Mouse (Mus musculus): ENCODE measurements at regions not wholly inside any gene's neighbourhood (a gene's known extent, or its start where the extent isn't known, plus 50 kb on each side); places are given as distances from the start of the nearest gene placed in this dataset.

GRCm38 (mm10) chr8:8562268-8562667 is 98.8 kb downstream of the Efnb2 start:
- in situ Hi-C loops (cut with MboI; ENCODE audit: low pct_unique_long_range_greater_than_20kb in 1 of 2, low sequenced_read_pairs in 2 of 2, unreplicated experiment in 1 of 2), result no loop called here

DNA sequence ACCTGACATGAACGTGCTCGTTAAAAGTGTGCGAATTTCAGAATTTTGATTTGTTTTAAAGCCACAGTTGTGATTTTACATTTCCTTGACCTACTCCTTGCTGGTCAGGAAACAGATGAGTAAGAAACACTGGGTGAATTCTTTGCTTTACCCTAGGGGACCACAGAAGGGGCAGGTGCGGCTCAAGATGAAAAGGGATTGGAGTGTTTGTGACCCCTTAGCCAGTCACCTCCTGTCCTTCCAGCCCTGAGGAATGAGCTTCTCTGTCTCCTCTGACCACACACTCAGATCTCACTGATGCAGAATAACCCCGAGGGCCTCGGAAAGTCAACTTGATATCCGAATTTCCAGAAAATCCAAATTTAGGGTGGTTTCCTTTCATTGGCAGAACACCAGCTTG is 103.0 kb downstream of the Efnb2 start:
- in situ Hi-C loops (cut with MboI; ENCODE audit: low pct_unique_long_range_greater_than_20kb in 1 of 2, low sequenced_read_pairs in 2 of 2, unreplicated experiment in 1 of 2), result no loop called here

GRCm38 (mm10) chr8:8556152-8556551 is 104.9 kb downstream of the Efnb2 start:
- in situ Hi-C loops (cut with MboI; ENCODE audit: low pct_unique_long_range_greater_than_20kb in 1 of 2, low sequenced_read_pairs in 2 of 2, unreplicated experiment in 1 of 2), result no loop called here

GRCm38 (mm10) chr8:8554691-8555090 is 106.4 kb downstream of the Efnb2 start:
- in situ Hi-C loops (cut with MboI; ENCODE audit: low pct_unique_long_range_greater_than_20kb in 1 of 2, low sequenced_read_pairs in 2 of 2, unreplicated experiment in 1 of 2), result no loop called here

DNA sequence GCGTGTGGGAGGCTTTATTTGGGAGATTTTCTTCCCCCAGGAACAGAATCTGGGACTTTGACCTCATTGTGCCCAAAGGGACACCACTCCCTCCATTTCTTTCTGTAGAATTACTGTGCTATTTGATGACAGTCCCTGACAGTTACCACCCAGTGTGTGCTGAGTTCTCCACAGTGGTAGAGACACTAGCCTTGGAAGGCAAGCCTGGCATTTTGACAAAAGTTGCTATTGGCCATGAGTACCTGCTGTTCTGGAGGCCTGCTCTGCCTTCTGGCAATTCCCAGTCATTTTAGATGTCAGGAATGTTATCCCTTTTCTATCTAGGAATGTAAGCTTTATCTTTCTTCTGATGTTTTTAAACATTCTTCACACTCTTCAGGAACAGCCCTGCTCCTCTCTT is 108.3 kb downstream of the Efnb2 start:
- in situ Hi-C loops (cut with MboI; ENCODE audit: low pct_unique_long_range_greater_than_20kb in 1 of 2, low sequenced_read_pairs in 2 of 2, unreplicated experiment in 1 of 2), result no loop called here

- in situ Hi-C loops (cut with MboI; ENCODE audit: low pct_unique_long_range_greater_than_20kb in 1 of 2, low sequenced_read_pairs in 2 of 2, unreplicated experiment in 1 of 2), result no loop called here
Observed at GRCm38 (mm10) chr8:8536626-8537025, 124.4 kb downstream of the Efnb2 start.

- in situ Hi-C loops (cut with MboI; ENCODE audit: low pct_unique_long_range_greater_than_20kb in 1 of 2, low sequenced_read_pairs in 2 of 2, unreplicated experiment in 1 of 2), result no loop called here
Observed at GRCm38 (mm10) chr8:8534787-8535186, 126.3 kb downstream of the Efnb2 start.

DNA sequence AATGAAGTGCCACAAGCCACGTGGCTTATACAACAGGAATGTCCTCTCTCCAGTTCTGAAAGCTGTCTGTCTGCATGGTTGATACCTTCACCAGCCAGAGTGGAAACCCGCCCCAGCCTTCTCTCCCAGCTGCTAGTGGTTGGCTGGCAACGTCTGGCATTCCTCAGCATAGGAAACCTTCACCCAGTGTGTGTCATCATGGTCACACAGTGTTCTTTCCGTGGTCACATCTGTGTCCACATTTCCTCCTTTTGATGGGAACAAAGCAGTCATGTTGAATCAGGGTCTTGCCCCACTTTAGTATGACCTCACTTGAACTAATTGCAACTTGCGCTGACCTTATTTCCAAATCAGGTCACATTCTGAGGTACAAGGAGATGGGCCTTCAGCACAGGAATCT is 128.1 kb downstream of the Efnb2 start:
- in situ Hi-C loops (cut with MboI; ENCODE audit: low pct_unique_long_range_greater_than_20kb in 1 of 2, low sequenced_read_pairs in 2 of 2, unreplicated experiment in 1 of 2), result no loop called here

DNA sequence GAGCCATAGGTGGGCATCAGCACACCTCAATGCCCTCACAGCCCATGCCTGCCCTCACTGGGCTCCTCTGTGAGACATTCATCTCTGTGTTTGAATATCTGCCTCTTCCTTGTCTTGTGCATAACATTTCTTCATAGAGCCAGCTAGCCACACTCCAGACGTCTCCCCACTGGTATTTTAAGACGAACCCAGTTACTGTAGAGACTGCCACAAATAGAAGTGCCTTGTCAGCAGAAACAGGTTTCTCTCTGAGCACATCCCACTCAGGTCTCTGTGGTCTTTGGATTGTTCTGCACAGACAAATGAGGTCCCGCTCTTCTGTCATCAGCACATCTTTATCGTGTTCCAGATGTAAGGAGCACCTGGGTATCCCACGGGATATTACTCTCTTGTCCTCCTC is 130.5 kb downstream of the Efnb2 start:
- in situ Hi-C loops (cut with MboI; ENCODE audit: low pct_unique_long_range_greater_than_20kb in 1 of 2, low sequenced_read_pairs in 2 of 2, unreplicated experiment in 1 of 2), result no loop called here

- in situ Hi-C loops (cut with MboI; ENCODE audit: low pct_unique_long_range_greater_than_20kb in 1 of 2, low sequenced_read_pairs in 2 of 2, unreplicated experiment in 1 of 2), result no loop called here
Observed at GRCm38 (mm10) chr8:8521532-8521931, 139.5 kb downstream of the Efnb2 start.

GRCm38 (mm10) chr8:8519772-8520191 is 141.3 kb downstream of the Efnb2 start:
- in situ Hi-C loops (cut with MboI; ENCODE audit: low pct_unique_long_range_greater_than_20kb in 1 of 2, low sequenced_read_pairs in 2 of 2, unreplicated experiment in 1 of 2), result no loop called here

GRCm38 (mm10) chr8:8517599-8517998 is 143.4 kb downstream of the Efnb2 start:
- in situ Hi-C loops (cut with MboI; ENCODE audit: low pct_unique_long_range_greater_than_20kb in 1 of 2, low sequenced_read_pairs in 2 of 2, unreplicated experiment in 1 of 2), result no loop called here

- in situ Hi-C loops (cut with MboI; ENCODE audit: low pct_unique_long_range_greater_than_20kb in 1 of 2, low sequenced_read_pairs in 2 of 2, unreplicated experiment in 1 of 2), result no loop called here
Observed at GRCm38 (mm10) chr8:8516272-8516671, 144.8 kb downstream of the Efnb2 start.

DNA sequence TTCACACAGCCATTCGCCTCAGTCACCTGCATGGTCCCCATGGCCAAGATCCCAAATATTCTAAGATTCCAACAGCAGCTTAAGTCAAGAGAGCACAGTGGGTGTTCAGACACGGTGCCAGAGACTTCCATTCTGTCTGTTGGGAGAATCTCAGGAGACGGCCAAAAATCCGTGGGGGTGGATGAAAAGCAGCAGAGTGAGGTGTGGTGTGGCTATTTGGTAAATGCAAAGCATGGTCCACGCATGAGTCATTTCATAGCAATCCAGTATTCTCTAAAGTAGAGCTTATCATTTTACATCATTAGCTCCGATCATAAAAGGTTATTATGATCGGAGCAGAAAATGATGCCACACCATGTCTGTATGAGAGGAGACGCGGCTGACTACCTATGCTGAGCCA is 161.1 kb downstream of the Efnb2 start:
- in situ Hi-C loops (cut with MboI; ENCODE audit: low pct_unique_long_range_greater_than_20kb in 1 of 2, low sequenced_read_pairs in 2 of 2, unreplicated experiment in 1 of 2), result loop anchor here in 1 of 2 experiments (10.0 kb wide), 1 partner anchor 155 kb away; no protein-coding TSS in a partner anchor

DNA sequence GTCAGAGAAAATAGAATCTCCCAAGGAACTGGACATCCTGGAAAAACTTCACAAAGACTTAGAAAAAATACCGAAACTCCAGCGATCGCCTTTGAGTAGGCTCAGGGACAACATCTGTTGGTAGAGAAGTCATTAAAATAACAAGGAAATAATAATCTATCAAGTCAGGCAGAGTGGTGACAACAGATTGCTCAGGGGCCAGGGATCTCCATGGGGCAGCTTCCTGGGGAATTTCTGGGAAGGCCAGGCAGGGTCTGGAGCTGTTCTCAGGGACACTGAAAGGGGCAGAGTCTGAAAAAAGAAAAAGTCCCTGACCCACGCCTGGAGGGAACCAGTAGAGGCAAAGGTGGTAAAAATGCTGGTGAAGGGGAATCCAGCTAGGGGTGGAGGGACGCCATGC is 162.3 kb downstream of the Efnb2 start:
- in situ Hi-C loops (cut with MboI; ENCODE audit: low pct_unique_long_range_greater_than_20kb in 1 of 2, low sequenced_read_pairs in 2 of 2, unreplicated experiment in 1 of 2), result loop anchor here in 1 of 2 experiments (10.0 kb wide), 1 partner anchor 156 kb away; no protein-coding TSS in a partner anchor

DNA sequence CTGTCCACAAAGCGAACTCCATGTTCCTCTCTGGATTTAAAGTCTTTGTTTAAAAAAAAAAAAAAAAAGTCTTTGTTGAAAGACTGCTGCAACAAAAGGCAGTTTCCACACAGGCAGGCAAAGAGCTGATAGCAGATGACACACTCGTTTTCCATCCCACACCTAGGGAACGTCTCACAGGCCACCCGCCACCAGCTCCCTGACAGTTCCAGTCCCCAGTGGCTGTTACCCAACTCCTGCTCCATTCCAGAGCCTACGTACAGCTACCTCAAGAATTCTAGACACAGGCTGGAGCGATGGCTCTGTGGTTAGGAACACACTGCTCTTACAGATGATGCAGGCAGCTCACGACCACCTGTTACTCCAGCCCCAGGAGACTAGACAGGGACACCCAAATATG is 165.6 kb downstream of the Efnb2 start:
- in situ Hi-C loops (cut with MboI; ENCODE audit: low pct_unique_long_range_greater_than_20kb in 1 of 2, low sequenced_read_pairs in 2 of 2, unreplicated experiment in 1 of 2), result loop anchor here in 1 of 2 experiments (10.0 kb wide), 1 partner anchor 159 kb away; no protein-coding TSS in a partner anchor

GRCm38 (mm10) chr8:8494281-8494680 is 166.8 kb downstream of the Efnb2 start:
- in situ Hi-C loops (cut with MboI; ENCODE audit: low pct_unique_long_range_greater_than_20kb in 1 of 2, low sequenced_read_pairs in 2 of 2, unreplicated experiment in 1 of 2), result loop anchor here in 1 of 2 experiments (10.0 kb wide), 1 partner anchor 161 kb away; no protein-coding TSS in a partner anchor

GRCm38 (mm10) chr8:8491908-8492307 is 169.1 kb downstream of the Efnb2 start:
- in situ Hi-C loops (cut with MboI; ENCODE audit: low pct_unique_long_range_greater_than_20kb in 1 of 2, low sequenced_read_pairs in 2 of 2, unreplicated experiment in 1 of 2), result loop anchor here in 1 of 2 experiments (10.0 kb wide), 1 partner anchor 163 kb away; no protein-coding TSS in a partner anchor

DNA sequence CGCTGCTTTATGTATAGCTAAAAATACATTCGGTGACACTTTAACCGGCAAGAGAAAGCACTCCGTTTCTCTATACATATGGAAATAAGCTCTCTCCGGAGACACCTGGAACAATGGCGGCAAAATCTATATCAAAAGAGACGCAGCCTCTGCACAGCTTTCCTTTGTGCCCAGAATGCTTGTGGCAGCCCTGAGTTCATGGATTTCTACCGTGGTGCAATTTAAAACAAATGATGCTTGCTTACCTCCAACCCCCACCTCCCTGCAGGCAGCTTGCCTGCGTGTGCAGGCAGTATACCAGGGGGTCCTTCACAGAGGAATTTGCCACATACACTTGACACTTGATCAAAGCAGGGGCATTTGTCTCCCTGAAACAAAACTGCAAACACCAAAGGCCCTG is 171.3 kb downstream of the Efnb2 start:
- in situ Hi-C loops (cut with MboI; ENCODE audit: low pct_unique_long_range_greater_than_20kb in 1 of 2, low sequenced_read_pairs in 2 of 2, unreplicated experiment in 1 of 2), result loop anchor here in 1 of 2 experiments (10.0 kb wide), 1 partner anchor 165 kb away; no protein-coding TSS in a partner anchor

DNA sequence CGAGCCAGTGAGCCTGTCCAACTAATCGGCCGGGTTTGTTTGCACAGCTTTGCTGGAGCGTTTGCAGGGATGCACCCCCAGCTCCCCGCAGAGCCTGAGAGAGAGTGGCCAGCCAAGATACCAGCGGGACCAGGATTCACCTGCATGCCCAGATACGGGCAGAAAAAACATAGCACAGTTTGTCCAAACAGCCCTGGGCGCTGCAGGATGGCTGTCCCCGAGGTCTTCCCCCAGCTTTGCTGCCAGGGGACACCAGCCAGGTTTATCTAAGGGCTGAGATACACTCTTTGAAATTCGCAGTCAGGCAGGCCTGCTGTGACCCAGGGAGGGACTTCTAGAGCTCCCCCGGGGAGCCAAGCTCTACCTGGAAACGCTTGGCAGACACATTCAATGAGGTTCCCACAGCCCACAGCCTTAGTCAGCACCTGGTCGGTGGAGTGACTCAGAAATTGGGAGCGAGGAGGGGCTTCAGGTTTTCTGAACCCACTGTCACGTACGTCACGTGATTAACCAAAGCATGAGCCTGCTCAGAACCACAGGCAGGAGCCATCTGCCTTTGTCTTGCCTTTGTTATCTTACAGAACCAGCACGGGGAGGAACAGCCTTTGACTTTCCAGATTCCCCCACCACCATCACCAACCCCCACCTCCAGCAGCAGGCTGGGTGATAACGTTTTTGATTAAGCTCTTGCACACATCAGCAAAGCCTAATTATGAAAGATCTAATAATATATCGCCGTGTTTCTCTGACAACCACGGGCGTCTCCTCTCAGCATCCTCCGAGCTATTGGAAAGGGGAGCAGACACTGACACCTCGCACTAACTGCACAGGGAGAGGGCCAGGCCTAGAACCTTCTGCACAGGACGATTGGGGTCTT is 172.1 kb downstream of the Efnb2 start:
- in situ Hi-C loops (cut with MboI; ENCODE audit: low pct_unique_long_range_greater_than_20kb in 1 of 2, low sequenced_read_pairs in 2 of 2, unreplicated experiment in 1 of 2), result no loop called here
